Mouse (Mus musculus): ENCODE data around the gene Nck2. TPM values are rescaled to one million over a fixed set of nuclear protein-coding genes. Genes with fewer than 3 reads are reported as not detected.

The Nck2 gene
- total RNA-seq, 2 experiments from 2014 or later = 17.3 to 17.9 TPM

DNA sequence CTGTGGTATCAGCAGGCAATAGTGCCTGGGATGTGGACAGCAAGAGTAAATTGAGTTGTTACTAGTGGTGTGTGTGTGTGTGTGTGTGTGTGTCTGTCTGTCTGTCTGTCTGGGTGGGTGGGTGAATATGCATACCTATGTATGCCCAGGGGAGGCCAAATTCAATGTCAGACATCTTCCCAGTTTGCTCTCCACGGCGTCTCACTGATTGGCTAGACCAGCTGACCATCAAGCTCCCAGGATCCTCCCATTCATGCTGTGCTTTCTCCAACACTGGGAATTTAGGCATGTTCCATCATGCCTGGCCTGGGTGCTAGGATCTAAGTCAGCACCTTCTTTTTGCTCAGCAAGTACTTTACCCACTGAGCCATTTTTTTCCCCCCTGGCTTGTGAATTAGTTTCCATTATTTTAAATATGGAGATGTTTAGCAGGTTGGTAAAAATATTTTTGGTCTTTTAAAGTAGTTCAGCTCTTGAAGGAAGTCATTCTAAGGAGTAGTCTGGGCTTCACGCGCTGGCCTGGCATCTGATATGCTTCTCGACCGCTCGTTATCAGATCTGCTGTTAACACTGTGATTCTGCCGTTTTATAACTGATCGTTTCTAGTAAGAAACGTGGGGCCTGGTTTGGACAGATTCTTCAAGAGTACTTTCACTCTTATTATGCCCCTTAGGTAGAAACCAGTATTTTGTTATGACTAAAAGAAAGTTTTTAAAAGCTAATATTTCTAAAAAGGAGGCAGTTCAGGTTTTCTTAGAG is 26.2 kb downstream of the Nck2 start:
- no peak for DNase-seq

DNA sequence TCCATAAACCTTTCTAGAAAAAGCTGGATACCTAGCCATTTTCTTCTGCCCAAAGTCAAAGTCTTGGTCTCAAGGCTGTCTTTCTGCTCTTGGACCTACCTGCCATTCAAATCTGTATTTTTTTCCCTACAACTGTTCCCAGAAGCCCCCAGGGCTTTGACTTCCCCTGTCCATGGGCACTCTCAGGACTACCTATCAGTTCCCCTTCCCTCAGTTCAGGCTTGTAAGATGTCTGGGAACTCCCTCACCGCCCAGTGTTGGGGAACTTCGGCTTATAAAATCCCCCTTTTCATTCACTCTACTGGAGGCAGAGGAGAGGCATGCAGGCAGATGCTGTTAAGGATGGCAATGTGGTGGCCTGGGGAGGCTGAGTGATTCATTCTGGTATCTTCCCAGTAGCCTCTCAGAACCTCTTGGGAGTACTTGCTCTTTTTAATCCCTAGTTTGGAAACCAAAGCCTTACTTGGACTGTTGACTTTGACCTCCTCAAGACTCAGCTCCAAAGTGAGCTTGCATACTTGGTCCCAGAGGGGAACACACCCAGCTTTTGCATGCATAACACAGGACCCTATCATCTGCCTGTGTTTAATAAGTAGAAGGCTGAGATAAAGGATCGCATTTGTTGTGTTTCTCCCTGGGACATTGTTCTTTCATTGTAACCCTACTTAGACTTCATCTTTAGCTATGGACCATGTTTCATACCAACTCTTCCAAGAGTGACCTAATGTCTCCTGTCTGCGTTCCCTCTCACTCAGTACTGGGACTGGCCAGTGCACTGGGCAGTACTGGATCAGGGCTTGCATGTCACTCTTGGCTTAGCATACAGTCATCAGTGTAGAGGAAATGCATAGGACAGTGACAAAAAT is 27.0 kb downstream of the Nck2 start:
- no peak for DNase-seq

DNA sequence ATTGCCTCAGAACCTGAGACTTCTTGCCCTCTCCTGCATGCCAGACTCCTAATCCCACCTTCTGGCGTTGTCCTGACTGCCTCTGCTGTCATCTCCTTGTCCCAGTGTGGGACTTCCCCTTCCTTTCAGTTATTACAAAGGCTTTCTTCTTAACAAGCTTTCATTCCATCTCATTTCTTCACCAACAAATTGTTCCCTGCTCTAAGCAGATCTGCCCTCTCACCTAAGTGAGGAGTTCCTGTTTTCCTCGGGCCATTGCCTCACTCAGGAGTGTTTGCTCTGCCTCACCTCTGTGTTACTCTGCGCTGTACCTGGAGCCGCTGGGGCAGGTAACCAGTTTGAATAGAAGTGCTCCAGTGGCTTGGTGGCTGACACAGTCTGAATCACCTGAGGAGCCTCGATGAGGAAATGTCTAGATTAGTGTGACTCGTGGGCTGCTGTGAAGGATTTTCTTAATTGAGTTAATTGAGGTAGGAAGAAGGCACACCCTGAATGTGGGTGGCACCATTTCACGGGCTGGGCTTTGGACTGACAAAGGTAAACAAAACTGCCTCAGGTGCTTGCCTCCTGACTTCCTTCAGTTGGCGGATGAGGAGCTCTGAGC is 27.8 kb downstream of the Nck2 start:
- no peak for DNase-seq

DNA sequence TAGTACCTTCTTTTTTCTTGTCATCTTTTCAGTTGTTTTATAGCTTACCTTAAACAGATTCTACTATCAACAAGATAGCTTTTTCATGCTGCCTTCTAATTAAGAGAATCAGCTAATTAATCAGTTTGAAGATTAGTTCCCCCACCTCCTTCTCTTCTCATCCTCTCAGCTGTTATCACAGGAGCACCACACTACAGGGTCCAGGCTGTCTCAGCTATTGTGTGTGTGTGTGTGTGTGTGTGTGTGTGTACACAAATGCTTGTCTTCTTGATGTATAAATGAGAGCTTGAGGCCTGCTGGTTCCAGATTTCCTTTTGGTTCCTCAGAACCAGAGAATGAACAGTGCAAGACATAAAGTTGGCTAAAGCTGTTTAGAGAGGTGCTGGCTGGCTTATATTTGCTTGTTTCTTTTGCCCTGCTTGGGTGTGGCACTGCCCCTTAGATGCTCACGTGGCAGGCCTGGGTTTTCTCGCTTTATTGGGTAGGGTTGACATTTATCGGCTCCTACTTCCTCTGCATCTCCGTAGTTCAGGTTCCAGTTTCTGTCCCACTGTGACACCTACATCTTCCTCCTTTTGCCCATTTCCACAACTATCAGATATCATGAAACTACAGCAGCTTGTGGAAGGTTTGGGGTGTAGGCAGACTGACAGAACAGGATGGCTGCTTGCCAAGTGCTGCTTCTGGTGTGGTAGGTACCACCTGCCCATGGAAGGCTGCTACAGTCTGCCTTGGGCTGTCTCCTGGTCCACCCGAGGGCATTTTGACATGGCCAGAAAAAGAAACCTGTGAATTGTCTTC is 29.6 kb downstream of the Nck2 start:
- no peak for DNase-seq

GRCm38 (mm10) chr1:43474535-43475409 is 30.4 kb downstream of the Nck2 start:
- peak; percentile 29 for DNase-seq

- no peak for DNase-seq
These were observed 33.6 kb downstream of the Nck2 start for GRCm38 (mm10) chr1:43477954-43478353.

DNA sequence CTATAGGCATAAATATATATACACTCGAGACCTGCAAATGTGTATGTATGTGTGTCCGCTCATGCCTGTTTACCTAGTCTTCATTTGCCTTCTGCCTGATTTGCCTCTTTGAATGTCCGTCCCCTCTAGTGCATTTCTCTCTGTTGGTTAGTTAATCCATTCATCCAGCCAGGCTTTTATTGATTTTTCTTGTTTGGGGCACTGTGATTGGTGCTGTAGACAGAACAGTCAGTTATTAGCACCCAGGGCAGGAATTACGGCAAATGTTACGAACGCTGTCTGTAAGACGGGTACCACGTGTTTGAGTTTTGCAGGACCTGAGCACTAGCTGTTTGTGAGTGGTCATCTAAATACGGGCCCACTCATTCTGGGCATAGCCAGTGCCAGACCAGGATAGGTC is 40.8 kb downstream of the Nck2 start:
- DNase-seq = no peak

GRCm38 (mm10) chr1:43486500-43486899 is 42.1 kb downstream of the Nck2 start:
- DNase-seq = no peak

GRCm38 (mm10) chr1:43486956-43487722 is 42.8 kb downstream of the Nck2 start:
- DNase-seq = no peak

DNA sequence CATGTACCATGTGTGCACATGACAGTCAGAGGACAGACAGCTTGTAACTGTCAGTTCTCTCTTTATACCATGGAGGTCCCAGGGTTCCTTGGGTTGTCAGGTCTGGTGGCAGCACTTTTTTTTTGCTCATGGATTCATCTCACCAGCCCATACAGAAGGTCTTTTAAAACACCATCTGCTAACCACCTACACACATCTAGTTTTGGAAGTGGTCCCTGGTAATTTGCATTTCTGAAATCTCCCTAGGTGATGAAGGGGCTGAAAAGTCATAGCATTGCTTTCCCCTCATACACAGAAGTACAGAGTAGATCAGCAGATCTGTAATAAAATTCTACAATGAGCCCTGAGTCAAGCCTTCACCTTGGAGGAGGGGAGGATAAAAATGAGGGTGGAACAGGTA is 44.9 kb downstream of the Nck2 start:
- no peak for DNase-seq

DNA sequence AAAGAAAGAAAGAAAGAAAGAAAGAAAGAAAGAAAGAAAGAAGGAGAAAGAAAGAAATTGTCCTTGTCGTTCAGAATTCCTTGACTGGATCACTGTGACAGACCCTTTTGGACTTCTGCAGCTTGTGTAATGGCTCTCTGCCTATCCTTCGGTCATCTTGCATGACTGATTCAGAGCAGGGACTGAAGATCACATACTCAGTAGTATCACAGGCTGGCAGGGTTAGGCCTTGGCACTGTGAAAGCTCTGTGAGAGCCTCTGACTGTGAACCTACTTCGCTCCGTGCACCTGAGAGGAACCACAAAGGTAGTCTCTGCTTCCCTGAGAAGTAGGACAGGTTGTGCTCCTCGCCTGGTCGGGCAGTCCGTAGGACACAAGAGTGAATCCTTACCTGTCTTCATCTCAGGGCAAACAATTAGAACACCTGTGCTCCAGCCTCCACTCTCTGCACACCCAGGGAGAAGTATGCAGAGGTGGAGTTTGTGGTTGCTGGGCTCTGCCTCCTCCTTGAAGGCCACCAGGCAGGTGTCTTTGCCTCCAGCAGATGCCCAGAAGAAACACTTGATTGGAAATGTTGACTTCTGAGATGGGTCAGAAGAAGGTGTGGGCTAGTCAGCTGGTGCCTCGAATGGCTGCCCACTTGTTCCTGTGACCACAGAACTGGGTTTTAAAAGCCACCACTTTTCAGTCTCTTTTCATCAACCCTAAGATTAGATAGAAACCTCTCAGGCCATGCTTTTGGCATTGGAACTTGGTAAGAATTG is 47.3 kb downstream of the Nck2 start:
- no peak for DNase-seq

- no peak for DNase-seq
These were observed 48.5 kb downstream of the Nck2 start for GRCm38 (mm10) chr1:43492803-43493437.

GRCm38 (mm10) chr1:43496051-43496450 is 51.7 kb downstream of the Nck2 start:
- no peak for DNase-seq

DNA sequence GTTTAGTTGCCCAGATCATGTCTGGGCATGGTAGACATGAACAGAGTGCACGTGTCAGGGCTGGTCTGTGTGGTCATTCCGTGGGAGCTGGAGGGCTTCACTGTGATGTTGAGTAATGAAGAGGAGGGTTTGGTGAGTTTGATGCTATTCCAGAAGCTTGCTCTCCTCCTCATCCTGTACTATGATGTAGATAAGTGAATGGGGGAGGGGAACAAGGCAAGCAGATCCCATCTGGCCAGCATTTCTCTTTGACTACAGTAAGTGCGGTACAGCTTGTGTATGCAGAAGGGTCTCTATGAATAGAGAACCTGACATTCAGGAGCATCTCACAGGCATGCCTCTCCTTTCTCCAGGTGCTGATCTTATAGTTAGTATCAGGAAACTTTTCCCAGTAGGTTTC is 52.6 kb downstream of the Nck2 start:
- DNase-seq = no peak

- no peak for DNase-seq
These were observed 53.6 kb downstream of the Nck2 start for GRCm38 (mm10) chr1:43497951-43498350.

GRCm38 (mm10) chr1:43500121-43500520 is 55.7 kb downstream of the Nck2 start:
- DNase-seq = no peak

- DNase-seq = no peak
These were observed 57.0 kb downstream of the Nck2 start for GRCm38 (mm10) chr1:43501143-43501919.
